Mouse (Mus musculus) embryonic fibroblast, embryonic 13.5 days (primary cell): ENCODE measurements around the gene Spaar.

ENCODE experiments used
- CTCF ChIP-seq: IDR thresholded peaks from 2 replicates; pipeline ENCODE4 v1.5.1; 2011; ENCODE audit warnings: mild to moderate bottlenecking, control low read depth, low read length, moderate library complexity, borderline replicate concordance; ENCODE audit not compliant: insufficient read depth
- POLR2A ChIP-seq: IDR thresholded peaks from 2 replicates; pipeline ENCODE4 v1.6.1; 2011; ENCODE audit warnings: low read depth, mild to moderate bottlenecking, control low read depth, low read length, moderate library complexity

GRCm38 (mm10) chr4:43729794-43730550 lies at the start of gene Spaar:
- no peak for TF ChIP-seq CTCF
- TF ChIP-seq POLR2A = no peak
